Mouse (Mus musculus): ENCODE data around the gene Aim2. TPM values are rescaled to one million over a fixed set of nuclear protein-coding genes. Genes with fewer than 3 reads are reported as not detected.
"Not testable (repeated sequence)": the region's sequence is repeated elsewhere in the genome, so short reads cannot be mapped to it uniquely, and the experiment has no call there.

Gene Aim2
- polyA plus RNA-seq (2012; rRNA removed), result 1.3 and 2.7 TPM in 2 replicates

GRCm38 (mm10) chr1:173350372-173350957, at the start of gene Aim2:
Gene Aim2, plus strand, starts transcription at chr1:173350879.
- no peak for DNase-seq (ENCODE audit: low read depth)

GRCm38 (mm10) chr1:173302795-173303194, 47.9 kb upstream of the Aim2 start:
- DNase-seq (ENCODE audit: low read depth), result not testable (repeated sequence)

- not testable (repeated sequence) for DNase-seq (ENCODE audit: low read depth)
These were observed 37.1 kb upstream of the Aim2 start for GRCm38 (mm10) chr1:173313535-173314050.

GRCm38 (mm10) chr1:173315725-173316124, 35.0 kb upstream of the Aim2 start:
- no peak for DNase-seq (ENCODE audit: low read depth)

GRCm38 (mm10) chr1:173317925-173318477, 32.7 kb upstream of the Aim2 start:
- DNase-seq (ENCODE audit: low read depth), result no peak

- no peak for DNase-seq (ENCODE audit: low read depth)
These were observed 29.0 kb upstream of the Aim2 start for GRCm38 (mm10) chr1:173321593-173322248.

- no peak for DNase-seq (ENCODE audit: low read depth)
These were observed 28.4 kb upstream of the Aim2 start for GRCm38 (mm10) chr1:173322249-173322627.

GRCm38 (mm10) chr1:173323839-173324585, 26.7 kb upstream of the Aim2 start:
- no peak for DNase-seq (ENCODE audit: low read depth)

- no peak for DNase-seq (ENCODE audit: low read depth)
These were observed 25.7 kb upstream of the Aim2 start for GRCm38 (mm10) chr1:173324961-173325360.

- DNase-seq (ENCODE audit: low read depth), result no peak
These were observed 25.3 kb upstream of the Aim2 start for GRCm38 (mm10) chr1:173325395-173325794.

- no peak for DNase-seq (ENCODE audit: low read depth)
These were observed 24.1 kb upstream of the Aim2 start for GRCm38 (mm10) chr1:173326552-173326951.

- no peak for DNase-seq (ENCODE audit: low read depth)
These were observed 22.2 kb upstream of the Aim2 start for GRCm38 (mm10) chr1:173328446-173328845.

GRCm38 (mm10) chr1:173329185-173329584, 21.5 kb upstream of the Aim2 start:
- no peak for DNase-seq (ENCODE audit: low read depth)

GRCm38 (mm10) chr1:173329743-173330142, 20.9 kb upstream of the Aim2 start:
- DNase-seq (ENCODE audit: low read depth), result no peak

- no peak for DNase-seq (ENCODE audit: low read depth)
These were observed 18.3 kb upstream of the Aim2 start for GRCm38 (mm10) chr1:173332418-173332817.

GRCm38 (mm10) chr1:173333312-173334253, 17.1 kb upstream of the Aim2 start, which contains the start of gene Ackr1:
Gene Ackr1, minus strand, starts transcription at chr1:173333750.
- DNase-seq (ENCODE audit: low read depth), result no peak

GRCm38 (mm10) chr1:173335903-173336302, 14.8 kb upstream of the Aim2 start:
- no peak for DNase-seq (ENCODE audit: low read depth)

GRCm38 (mm10) chr1:173337008-173337407, 13.7 kb upstream of the Aim2 start:
- no peak for DNase-seq (ENCODE audit: low read depth)

GRCm38 (mm10) chr1:173339543-173339942, 11.1 kb upstream of the Aim2 start:
- DNase-seq (ENCODE audit: low read depth), result no peak

- DNase-seq (ENCODE audit: low read depth), result no peak
These were observed 8.3 kb upstream of the Aim2 start for GRCm38 (mm10) chr1:173342425-173342824.

GRCm38 (mm10) chr1:173343934-173344333, 6.7 kb upstream of the Aim2 start:
- no peak for DNase-seq (ENCODE audit: low read depth)

Data from gonadal fat pad, adult 2 months (tissue).